Mouse (Mus musculus): ENCODE results near the gene Pigc. TPM values are rescaled to one million over a fixed set of nuclear protein-coding genes. Genes with fewer than 3 reads are reported as not detected.
A peak's percentile ranks its signal among the peaks of the same experiment; 100 is the strongest.

The Pigc gene
- polyA plus RNA-seq, 1 experiment from 2014 or later = 33.3 TPM

GRCm38 (mm10) chr1:161999882-162000371 lies 30.9 kb downstream of the Pigc start:
- Histone ChIP-seq H3K36me3 (ENCODE audit: control insufficient read depth, insufficient read depth, low read length) (no peaks in the 10 kb centered on the region), H3K4me3 (ENCODE audit: low read depth, low read length) (no peak overlapping the region), H3K27ac (ENCODE audit: low read depth, low read length) (peak overlapping the region; percentile 74), H3K27me3 (ENCODE audit: control insufficient read depth, insufficient read depth, low read length) (no peaks in the 10 kb centered on the region), H3K9ac (ENCODE audit: low read depth, low read length) (peak overlapping the region; percentile 54; the same call in 1 of the 2 replicates), H3K4me1 (replicated peaks; ENCODE audit: control insufficient read depth, insufficient read depth, low read length) (peaks cover 5% of the 10 kb centered on the region), H3K4me2 (replicated peaks; ENCODE audit: low read depth, low read length) (peak overlapping the region; percentile 26; the same call in 1 of the 2 replicates), H3K9me3 (ENCODE audit: control insufficient read depth, low read length) (no peaks in the 10 kb centered on the region)
- ATAC-seq (ENCODE audit: low FRiP score) (peak; percentile 85), DNase-seq (ENCODE audit: low spot score) (peak; percentile 87)
- 1% methylated on average over 4 of the region's 4 CpGs for WGBS

- no peak overlapping the region for H3K4me3 ChIP-seq (ENCODE audit: low read depth, low read length)
- H3K4me1 ChIP-seq (replicated peaks; ENCODE audit: control insufficient read depth, insufficient read depth, low read length) = peaks cover 7% of the 10 kb centered on the region
- H3K9ac ChIP-seq (ENCODE audit: low read depth, low read length) = no peak overlapping the region
- no peaks in the 10 kb centered on the region for H3K36me3 ChIP-seq (ENCODE audit: control insufficient read depth, insufficient read depth, low read length)
- H3K27ac ChIP-seq (ENCODE audit: low read depth, low read length) = 0 out of 2 replicates have a peak overlapping the region, but pooled peaks have one; percentile 36
- no peaks in the 10 kb centered on the region for H3K9me3 ChIP-seq (ENCODE audit: control insufficient read depth, low read length)
- ATAC-seq (ENCODE audit: low FRiP score) (no peak), DNase-seq (ENCODE audit: low spot score) (no peak)
- H3K27me3 ChIP-seq (ENCODE audit: control insufficient read depth, insufficient read depth, low read length) = no peaks in the 10 kb centered on the region
- H3K4me2 ChIP-seq (replicated peaks; ENCODE audit: low read depth, low read length) = no peak overlapping the region
- WGBS = 73% methylated on average over 8 of the region's 8 CpGs
Observed at GRCm38 (mm10) chr1:162001328-162001727, 32.3 kb downstream of the Pigc start.

- Histone ChIP-seq H3K4me2 (replicated peaks; ENCODE audit: low read depth, low read length) (no peak overlapping the region), H3K4me3 (ENCODE audit: low read depth, low read length) (no peak overlapping the region), H3K36me3 (ENCODE audit: control insufficient read depth, insufficient read depth, low read length) (no peaks in the 10 kb centered on the region), H3K9ac (ENCODE audit: low read depth, low read length) (no peak overlapping the region), H3K9me3 (ENCODE audit: control insufficient read depth, low read length) (no peaks in the 10 kb centered on the region), H3K4me1 (replicated peaks; ENCODE audit: control insufficient read depth, insufficient read depth, low read length) (peaks cover 7% of the 10 kb centered on the region), H3K27ac (ENCODE audit: low read depth, low read length) (peak overlapping the region; percentile 61; the same call in 1 of the 2 replicates), H3K27me3 (ENCODE audit: control insufficient read depth, insufficient read depth, low read length) (no peaks in the 10 kb centered on the region)
- ATAC-seq (ENCODE audit: low FRiP score) (no peak), DNase-seq (ENCODE audit: low spot score) (no peak)
- WGBS = 63% methylated on average over 14 of the region's 14 CpGs
Observed at GRCm38 (mm10) chr1:162003729-162004517, 34.9 kb downstream of the Pigc start.

- Histone ChIP-seq H3K27me3 (ENCODE audit: control insufficient read depth, insufficient read depth, low read length) (no peaks in the 10 kb centered on the region), H3K27ac (ENCODE audit: low read depth, low read length) (peak overlapping the region; percentile 61), H3K9me3 (ENCODE audit: control insufficient read depth, low read length) (no peaks in the 10 kb centered on the region), H3K4me3 (ENCODE audit: low read depth, low read length) (no peak overlapping the region), H3K9ac (ENCODE audit: low read depth, low read length) (no peak overlapping the region), H3K4me2 (replicated peaks; ENCODE audit: low read depth, low read length) (no peak overlapping the region), H3K4me1 (replicated peaks; ENCODE audit: control insufficient read depth, insufficient read depth, low read length) (peaks cover 7% of the 10 kb centered on the region), H3K36me3 (ENCODE audit: control insufficient read depth, insufficient read depth, low read length) (no peaks in the 10 kb centered on the region)
- no peak for DNase-seq (ENCODE audit: low spot score)
- no peak for ATAC-seq (ENCODE audit: low FRiP score)
- 39% methylated on average over 7 of the region's 7 CpGs for WGBS
Observed at GRCm38 (mm10) chr1:162004518-162004780, 35.5 kb downstream of the Pigc start.

- H3K4me3 ChIP-seq (ENCODE audit: low read depth, low read length) = no peak overlapping the region
- H3K36me3 ChIP-seq (ENCODE audit: control insufficient read depth, insufficient read depth, low read length) = no peaks in the 10 kb centered on the region
- DNase-seq (ENCODE audit: low spot score) = peak; percentile 54
- peaks cover 5% of the 10 kb centered on the region for H3K4me1 ChIP-seq (replicated peaks; ENCODE audit: control insufficient read depth, insufficient read depth, low read length)
- no peak overlapping the region for H3K9ac ChIP-seq (ENCODE audit: low read depth, low read length)
- no peaks in the 10 kb centered on the region for H3K27me3 ChIP-seq (ENCODE audit: control insufficient read depth, insufficient read depth, low read length)
- H3K9me3 ChIP-seq (ENCODE audit: control insufficient read depth, low read length) = no peaks in the 10 kb centered on the region
- peak overlapping the region; percentile 61 for H3K27ac ChIP-seq (ENCODE audit: low read depth, low read length)
- ATAC-seq (ENCODE audit: low FRiP score) = peak; percentile 58
- 43% methylated on average over 23 of the region's 23 CpGs for WGBS
- no peak overlapping the region for H3K4me2 ChIP-seq (replicated peaks; ENCODE audit: low read depth, low read length)
Observed at GRCm38 (mm10) chr1:162004821-162005770, 36.1 kb downstream of the Pigc start.

GRCm38 (mm10) chr1:162006109-162006508 lies 37.1 kb downstream of the Pigc start:
- no peaks in the 10 kb centered on the region for H3K36me3 ChIP-seq (ENCODE audit: control insufficient read depth, insufficient read depth, low read length)
- no peak overlapping the region for H3K4me3 ChIP-seq (ENCODE audit: low read depth, low read length)
- DNase-seq (ENCODE audit: low spot score) = no peak
- H3K4me2 ChIP-seq (replicated peaks; ENCODE audit: low read depth, low read length) = no peak overlapping the region
- no peak overlapping the region for H3K9ac ChIP-seq (ENCODE audit: low read depth, low read length)
- peaks cover 5% of the 10 kb centered on the region for H3K4me1 ChIP-seq (replicated peaks; ENCODE audit: control insufficient read depth, insufficient read depth, low read length)
- no peak for ATAC-seq (ENCODE audit: low FRiP score)
- WGBS = 84% methylated on average over 9 of the region's 9 CpGs
- H3K27me3 ChIP-seq (ENCODE audit: control insufficient read depth, insufficient read depth, low read length) = no peaks in the 10 kb centered on the region
- no peaks in the 10 kb centered on the region for H3K9me3 ChIP-seq (ENCODE audit: control insufficient read depth, low read length)
- H3K27ac ChIP-seq (ENCODE audit: low read depth, low read length) = no peak overlapping the region

- no peak for DNase-seq (ENCODE audit: low spot score)
- Histone ChIP-seq H3K27ac (ENCODE audit: low read depth, low read length) (peak overlapping the region; percentile 39; the same call in 1 of the 2 replicates), H3K4me3 (ENCODE audit: low read depth, low read length) (no peak overlapping the region), H3K4me1 (replicated peaks; ENCODE audit: control insufficient read depth, insufficient read depth, low read length) (peaks cover 5% of the 10 kb centered on the region), H3K9me3 (ENCODE audit: control insufficient read depth, low read length) (no peaks in the 10 kb centered on the region), H3K9ac (ENCODE audit: low read depth, low read length) (no peak overlapping the region), H3K27me3 (ENCODE audit: control insufficient read depth, insufficient read depth, low read length) (no peaks in the 10 kb centered on the region), H3K36me3 (ENCODE audit: control insufficient read depth, insufficient read depth, low read length) (no peaks in the 10 kb centered on the region), H3K4me2 (replicated peaks; ENCODE audit: low read depth, low read length) (no peak overlapping the region)
- no peak for ATAC-seq (ENCODE audit: low FRiP score)
- 67% methylated on average over 4 of the region's 4 CpGs for whole genome bisulfite sequencing
Observed at GRCm38 (mm10) chr1:162008208-162008607, 39.2 kb downstream of the Pigc start.

GRCm38 (mm10) chr1:162008631-162009067 lies 39.7 kb downstream of the Pigc start:
- H3K4me2 ChIP-seq (replicated peaks; ENCODE audit: low read depth, low read length) = no peak overlapping the region
- DNase-seq (ENCODE audit: low spot score) = no peak
- no peaks in the 10 kb centered on the region for H3K36me3 ChIP-seq (ENCODE audit: control insufficient read depth, insufficient read depth, low read length)
- H3K4me3 ChIP-seq (ENCODE audit: low read depth, low read length) = no peak overlapping the region
- ATAC-seq (ENCODE audit: low FRiP score) = no peak
- H3K4me1 ChIP-seq (replicated peaks; ENCODE audit: control insufficient read depth, insufficient read depth, low read length) = peaks cover 5% of the 10 kb centered on the region
- no peaks in the 10 kb centered on the region for H3K9me3 ChIP-seq (ENCODE audit: control insufficient read depth, low read length)
- H3K27me3 ChIP-seq (ENCODE audit: control insufficient read depth, insufficient read depth, low read length) = no peaks in the 10 kb centered on the region
- peak overlapping the region; percentile 39; the same call in 1 of the 2 replicates for H3K27ac ChIP-seq (ENCODE audit: low read depth, low read length)
- H3K9ac ChIP-seq (ENCODE audit: low read depth, low read length) = no peak overlapping the region
- WGBS = 56% methylated on average over 8 of the region's 8 CpGs

Data from hindbrain, embryonic 11.5 days (tissue).